Mouse (Mus musculus): ENCODE measurements at regions not wholly inside any gene's neighbourhood (a gene's known extent, or its start where the extent isn't known, plus 50 kb on each side); places are given as distances from the start of the nearest gene placed in this dataset.

- DNase-seq (ENCODE audit: low spot score) = peak; percentile 7
- no peak overlapping the region for H3K9ac ChIP-seq (replicated peaks; ENCODE audit: low read length)
- WGBS = 73% methylated on average over 1 of the region's 1 CpGs
Measured at GRCm38 (mm10) chr6:74121136-74121535, 651.7 kb upstream of the 4931417E11Rik start.

More at GRCm38 (mm10) chr6:74121136-74121535, 651.7 kb upstream of the 4931417E11Rik start:
- TF ChIP-seq CTCF (IDR thresholded peaks at IDR 0.05; ENCODE audit: low read depth) = no peak
- Histone ChIP-seq H3K27me3 (ENCODE audit: insufficient read depth, low read length) (no peaks in the 10 kb centered on the region), H3K4me2 (ENCODE audit: low read depth, low read length) (no peak overlapping the region), H3K27ac (no peak overlapping the region), H3K9me3 (ENCODE audit: low read length) (no peaks in the 10 kb centered on the region), H3K4me1 (ENCODE audit: insufficient read depth, low read length) (no peaks in the 10 kb centered on the region), H3K36me3 (ENCODE audit: insufficient read depth, low read length) (no peaks in the 10 kb centered on the region), H3K4me3 (ENCODE audit: low read length) (no peak overlapping the region)
- ATAC-seq = no peak
